Mouse (Mus musculus): ENCODE data around the gene Gm13289. TPM values are rescaled to one million over a fixed set of nuclear protein-coding genes. Genes with fewer than 3 reads are reported as not detected.
"Not testable (repeated sequence)": the region's sequence is repeated elsewhere in the genome, so short reads cannot be mapped to it uniquely, and the experiment has no call there.

Gene Gm13289
- polyA plus RNA-seq, 1 experiment from 2014 or later, result not detected

GRCm38 (mm10) chr4:88791250-88791649 is 14.5 kb downstream of the Gm13289 start, which contains the start of gene Gm13278:
Gene Gm13278 (plus strand): TSS chr4:88791550.
- H3K4me3 ChIP-seq; H3K9me3 ChIP-seq; H3K27ac ChIP-seq (replicated peaks); H3K36me3 ChIP-seq; H3K4me1 ChIP-seq; H3K27me3 ChIP-seq; H3K4me2 ChIP-seq (replicated peaks); ATAC-seq (replicated peaks); H3K9ac ChIP-seq (replicated peaks): not testable (repeated sequence)
- no CpG with 5 or more reads among the region's 28 CpGs for WGBS

GRCm38 (mm10) chr4:88793936-88794675 is 17.4 kb downstream of the Gm13289 start, which contains the start of gene Gm13275:
Gene Gm13275 (plus strand): TSS chr4:88794487.
- not testable (repeated sequence) for ATAC-seq (replicated peaks); H3K36me3 ChIP-seq; H3K4me2 ChIP-seq (replicated peaks); H3K9me3 ChIP-seq; H3K4me3 ChIP-seq; H3K27ac ChIP-seq (replicated peaks); H3K4me1 ChIP-seq; H3K27me3 ChIP-seq; H3K9ac ChIP-seq (replicated peaks)
- 0% methylated on average over 15 of the region's 52 CpGs for WGBS

GRCm38 (mm10) chr4:88797097-88797496 is 20.4 kb downstream of the Gm13289 start, which contains the start of gene Gm13279:
Gene Gm13279 (plus strand): TSS chr4:88797397.
- not testable (repeated sequence) for H3K36me3 ChIP-seq; H3K27ac ChIP-seq (replicated peaks); ATAC-seq (replicated peaks); H3K4me3 ChIP-seq; H3K27me3 ChIP-seq; H3K9me3 ChIP-seq; H3K4me1 ChIP-seq; H3K4me2 ChIP-seq (replicated peaks); H3K9ac ChIP-seq (replicated peaks)
- no CpG with 5 or more reads among the region's 28 CpGs for WGBS

- H3K36me3 ChIP-seq; H3K4me2 ChIP-seq (replicated peaks); H3K27me3 ChIP-seq; H3K4me1 ChIP-seq; H3K9ac ChIP-seq (replicated peaks); H3K27ac ChIP-seq (replicated peaks); H3K4me3 ChIP-seq; H3K9me3 ChIP-seq; ATAC-seq (replicated peaks): not testable (repeated sequence)
- WGBS, result 18% methylated on average over 5 of the region's 7 CpGs
These were observed 22.6 kb downstream of the Gm13289 start, which contains the start of gene Gm13285 for GRCm38 (mm10) chr4:88799365-88799764. Gene Gm13285 (plus strand): TSS chr4:88799665.

GRCm38 (mm10) chr4:88802954-88803353 is 26.2 kb downstream of the Gm13289 start, which contains the start of gene Gm13287:
Gene Gm13287 (plus strand): TSS chr4:88803254.
- not testable (repeated sequence) for H3K4me1 ChIP-seq; H3K27ac ChIP-seq (replicated peaks); H3K9me3 ChIP-seq; H3K27me3 ChIP-seq; ATAC-seq (replicated peaks); H3K4me2 ChIP-seq (replicated peaks); H3K4me3 ChIP-seq; H3K36me3 ChIP-seq; H3K9ac ChIP-seq (replicated peaks)
- WGBS, result no CpG with 5 or more reads among the region's 29 CpGs

GRCm38 (mm10) chr4:88805231-88805630 is 28.5 kb downstream of the Gm13289 start, which contains the start of gene Gm13288:
Gene Gm13288 (plus strand): TSS chr4:88805531.
- WGBS, result no CpG with 5 or more reads among the region's 8 CpGs
- not testable (repeated sequence) for H3K9me3 ChIP-seq; ATAC-seq (replicated peaks)

GRCm38 (mm10) chr4:88805761-88806160 is 29.0 kb downstream of the Gm13289 start:
- not testable (repeated sequence) for H3K36me3 ChIP-seq; H3K27ac ChIP-seq (replicated peaks); H3K27me3 ChIP-seq; H3K9ac ChIP-seq (replicated peaks); H3K9me3 ChIP-seq; ATAC-seq (replicated peaks); H3K4me1 ChIP-seq
- H3K4me3 ChIP-seq, result peak overlapping the region; percentile 30
- peak overlapping the region; percentile 42 for H3K4me2 ChIP-seq (replicated peaks)
- WGBS, result 0% methylated on average over 1 of the region's 34 CpGs

More at GRCm38 (mm10) chr4:88805231-88805630, 28.5 kb downstream of the Gm13289 start, which contains the start of gene Gm13288:
- not testable (repeated sequence) for H3K27me3 ChIP-seq; H3K27ac ChIP-seq (replicated peaks); H3K9ac ChIP-seq (replicated peaks); H3K36me3 ChIP-seq; H3K4me1 ChIP-seq
- peak within 1 kb of the TSS; percentile 42 for H3K4me2 ChIP-seq (replicated peaks)
- H3K4me3 ChIP-seq, result peak within 1 kb of the TSS; percentile 30

- H3K4me3 ChIP-seq, result no peak within 1 kb of the TSS
- H3K4me2 ChIP-seq (replicated peaks), result no peak within 1 kb of the TSS
- ATAC-seq (replicated peaks), result no peak
- H3K36me3 ChIP-seq, result no peaks in the 10 kb centered on the region
- H3K9ac ChIP-seq (replicated peaks), result no peak within 1 kb of the TSS
- no peaks in the 10 kb centered on the region for H3K4me1 ChIP-seq
- no peaks in the 10 kb centered on the region for H3K9me3 ChIP-seq
- H3K27ac ChIP-seq (replicated peaks), result no peak within 1 kb of the TSS
- H3K27me3 ChIP-seq, result no peaks in the 10 kb centered on the region
- 75% methylated on average over 3 of the region's 3 CpGs for WGBS
These were observed 39.2 kb downstream of the Gm13289 start, which contains the start of gene Ifna7 for GRCm38 (mm10) chr4:88815928-88816327. Gene Ifna7 (plus strand): TSS chr4:88816228.

- Histone ChIP-seq H3K9ac (replicated peaks) (no peak within 1 kb of the TSS), H3K27me3 (no peaks in the 10 kb centered on the region), H3K27ac (replicated peaks) (no peak within 1 kb of the TSS), H3K4me1 (no peaks in the 10 kb centered on the region), H3K4me2 (replicated peaks) (no peak within 1 kb of the TSS), H3K36me3 (no peaks in the 10 kb centered on the region), H3K4me3 (no peak within 1 kb of the TSS), H3K9me3 (no peaks in the 10 kb centered on the region)
- no peak for ATAC-seq (replicated peaks)
- 92% methylated on average over 1 of the region's 1 CpGs for WGBS
These were observed 42.9 kb downstream of the Gm13289 start, which contains the start of gene Ifna11 for GRCm38 (mm10) chr4:88819659-88820058. Gene Ifna11 (plus strand): TSS chr4:88819959.

GRCm38 (mm10) chr4:88822995-88823394 is 46.3 kb downstream of the Gm13289 start:
- no peaks in the 10 kb centered on the region for H3K36me3 ChIP-seq
- no peak overlapping the region for H3K9ac ChIP-seq (replicated peaks)
- ATAC-seq (replicated peaks), result no peak
- no peaks in the 10 kb centered on the region for H3K27me3 ChIP-seq
- no peak overlapping the region for H3K27ac ChIP-seq (replicated peaks)
- H3K4me2 ChIP-seq (replicated peaks), result no peak overlapping the region
- WGBS, result 26% methylated on average over 4 of the region's 4 CpGs
- no peaks in the 10 kb centered on the region for H3K9me3 ChIP-seq
- no peaks in the 10 kb centered on the region for H3K4me1 ChIP-seq
- no peak overlapping the region for H3K4me3 ChIP-seq
